Mouse (Mus musculus) lung, adult 2 months (tissue): ENCODE results near the gene Col4a3.

Source experiments
- CTCF ChIP-seq: fragments of 200-500 bp; IDR thresholded peaks from 2 replicates; pipeline ENCODE4 v1.5.1; 2011; ENCODE audit warnings: mild to moderate bottlenecking, low read length, control low read depth; ENCODE audit not compliant: insufficient read depth
- POLR2A ChIP-seq: fragments of 200-500 bp; IDR thresholded peaks from 2 replicates; pipeline ENCODE4 v1.6.1; 2011; ENCODE audit warnings: low read depth, mild to moderate bottlenecking, control low read depth, low read length, borderline replicate concordance; ENCODE audit errors: extremely low read depth

DNA sequence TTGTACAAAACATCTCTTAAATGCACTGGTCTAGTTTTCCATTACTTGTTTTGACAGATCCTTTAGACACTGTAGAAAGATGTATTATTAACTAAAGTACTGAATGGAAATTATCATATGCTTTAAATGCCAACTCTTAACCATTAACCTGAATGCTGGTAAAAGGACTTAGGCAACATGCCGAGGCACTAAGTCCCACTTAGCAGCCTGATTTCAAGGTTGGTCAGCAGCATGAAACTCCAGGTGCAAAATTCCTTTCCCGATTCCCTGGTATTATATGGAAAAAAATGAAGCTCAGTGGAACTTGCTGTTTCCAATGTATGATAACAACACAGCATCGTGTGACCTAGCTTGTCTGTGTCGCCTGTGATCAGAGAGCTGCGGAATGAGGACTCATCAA is 31.9 kb downstream of the Col4a3 start:
- TF ChIP-seq POLR2A: no peak
- no peak for TF ChIP-seq CTCF
